Mouse (Mus musculus) liver, adult 2 months (tissue): Measurements from ENCODE around the gene Bcas2. TPM values are rescaled to one million over a fixed set of nuclear protein-coding genes. Genes with fewer than 3 reads are reported as not detected.
"Not testable (repeated sequence)": the region's sequence is repeated elsewhere in the genome, so short reads cannot be mapped to it uniquely, and the experiment has no call there.

ENCODE experiments used
- DNase-seq: peaks from one replicate; pipeline ENCODE4 v3.0.0-alpha.2; 2011; ENCODE audit warnings: low read depth, low spot score; ENCODE audit errors: extremely low read depth
- H3K27ac ChIP-seq: fragments of 200-500 bp; replicated peaks from 2 replicates; pipeline ENCODE4 v1.5.1; 2012; ENCODE audit warnings: low read depth, mild to moderate bottlenecking, control low read depth, inconsistent platforms, low read length; ENCODE audit not compliant: insufficient read depth
- H3K27me3 ChIP-seq: fragments of 200-500 bp; 2 replicates; pipeline ENCODE4 v1.6.1; 2012; ENCODE audit warnings: mild to moderate bottlenecking, moderate library complexity, low read length, inconsistent platforms; ENCODE audit not compliant: control insufficient read depth, insufficient read depth
- H3K36me3 ChIP-seq: fragments of 200-500 bp; 2 replicates; pipeline ENCODE4 v1.6.1; 2012; ENCODE audit warnings: low read length, inconsistent platforms; ENCODE audit not compliant: control insufficient read depth, insufficient read depth
- H3K4me1 ChIP-seq: fragments of 200-500 bp; 2 replicates; pipeline ENCODE4 v1.6.1; 2011; ENCODE audit warnings: low read length; ENCODE audit not compliant: control insufficient read depth, insufficient read depth
- H3K4me3 ChIP-seq: fragments of 200-500 bp; 2 replicates; pipeline ENCODE4 v1.5.1; 2011; ENCODE audit warnings: low read depth, mild to moderate bottlenecking, control low read depth, low read length, moderate library complexity; ENCODE audit not compliant: insufficient read depth
- H3K79me2 ChIP-seq: fragments of 200-500 bp; 2 replicates; pipeline ENCODE4 v1.6.1; 2012; ENCODE audit warnings: inconsistent platforms, mild to moderate bottlenecking, low read length, moderate library complexity; ENCODE audit not compliant: control insufficient read depth, insufficient read depth
- H3K9ac ChIP-seq: fragments of 200-500 bp; 2 replicates; pipeline ENCODE4 v1.6.1; 2012; ENCODE audit warnings: low read depth, mild to moderate bottlenecking, control low read depth, inconsistent platforms, low read length
- CTCF ChIP-seq: fragments of 200-500 bp; IDR thresholded peaks from 2 replicates; pipeline ENCODE4 v1.5.1; 2011; ENCODE audit warnings: low read depth, low read length, control low read depth
- POLR2A ChIP-seq: fragments of 200-500 bp; IDR thresholded peaks from 2 replicates; pipeline ENCODE4 v1.6.1; 2011; ENCODE audit warnings: low read length, control low read depth; ENCODE audit not compliant: insufficient read depth; ENCODE audit errors: extremely low read depth
- WGBS: fragments of 180-500 bp; shearing (Covaris S2); methylation state at CpG from one replicate; pipeline ENCODE4 v1.1.7; 2018; 5-methylcytosine and 5-hydroxymethylcytosine counted together
- polyA plus RNA-seq: library from polyadenylated mRNA; depleted of rRNA; stranded (reverse); fragments of >200 nt; gene quantifications from 2 replicates; pipeline ENCODE4 v1.2.3, GENCODE M21; 2012
- total RNA-seq: library from RNA; depleted of rRNA; stranded (reverse); fragments of >200 nt; gene quantifications from 2 replicates; pipeline ENCODE4 v1.2.3, GENCODE M21; 2014

Bcas2 gene
- total and polyA plus RNA-seq, 2 experiments = 15.9 to 28.3 TPM

DNA sequence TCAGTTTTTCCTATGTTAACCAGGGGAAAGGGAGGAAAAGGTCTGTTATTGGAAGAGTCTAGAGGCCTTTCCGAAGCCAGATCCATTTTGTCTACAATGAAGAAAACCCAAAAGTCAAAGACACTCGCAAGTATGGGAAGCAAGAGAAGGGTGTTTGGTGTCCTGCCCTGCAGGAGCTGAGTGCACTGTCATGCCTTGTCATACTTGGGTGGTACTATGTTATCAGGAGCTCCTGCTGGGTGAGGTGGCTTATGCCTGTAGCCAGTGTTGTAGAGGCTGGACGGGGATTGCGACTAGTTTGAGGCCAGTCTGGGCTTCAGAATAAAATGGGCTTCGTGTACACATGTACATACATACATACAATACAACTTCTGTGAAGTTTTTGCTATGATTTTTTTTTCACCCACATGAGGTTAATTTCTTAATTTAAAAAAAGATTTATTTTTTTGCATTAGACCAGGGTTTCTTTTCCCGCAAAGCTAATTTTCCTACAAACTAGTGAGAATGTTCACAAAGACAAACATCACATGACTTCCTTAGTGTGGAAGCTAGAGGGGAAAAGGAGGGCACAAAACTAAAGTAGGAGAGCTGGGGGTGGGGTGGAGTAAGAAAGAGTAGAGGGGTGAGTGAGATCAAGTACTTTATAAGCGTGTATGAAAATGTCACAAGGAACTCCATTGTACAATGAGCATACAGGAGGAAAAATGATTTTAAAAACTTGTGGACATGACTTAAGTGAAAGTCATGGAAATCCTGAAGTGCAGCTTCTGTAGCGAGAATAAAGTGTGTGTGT is 41.9 kb upstream of the Bcas2 start:
- WGBS = 78% methylated on average over 8 of the region's 8 CpGs
- Histone ChIP-seq H3K9ac (no peak overlapping the region), H3K36me3 (no peaks in the 10 kb centered on the region), H3K27ac (peak overlapping the region; percentile 51; the same call in 1 of the 2 replicates), H3K27me3 (no peaks in the 10 kb centered on the region), H3K4me1 (no peaks in the 10 kb centered on the region; the same call in 1 of the 2 replicates), H3K79me2 (no peaks in the 10 kb centered on the region), H3K4me3 (no peak overlapping the region)
- TF ChIP-seq CTCF (no peak), POLR2A (no peak)
- no peak for DNase-seq

DNA sequence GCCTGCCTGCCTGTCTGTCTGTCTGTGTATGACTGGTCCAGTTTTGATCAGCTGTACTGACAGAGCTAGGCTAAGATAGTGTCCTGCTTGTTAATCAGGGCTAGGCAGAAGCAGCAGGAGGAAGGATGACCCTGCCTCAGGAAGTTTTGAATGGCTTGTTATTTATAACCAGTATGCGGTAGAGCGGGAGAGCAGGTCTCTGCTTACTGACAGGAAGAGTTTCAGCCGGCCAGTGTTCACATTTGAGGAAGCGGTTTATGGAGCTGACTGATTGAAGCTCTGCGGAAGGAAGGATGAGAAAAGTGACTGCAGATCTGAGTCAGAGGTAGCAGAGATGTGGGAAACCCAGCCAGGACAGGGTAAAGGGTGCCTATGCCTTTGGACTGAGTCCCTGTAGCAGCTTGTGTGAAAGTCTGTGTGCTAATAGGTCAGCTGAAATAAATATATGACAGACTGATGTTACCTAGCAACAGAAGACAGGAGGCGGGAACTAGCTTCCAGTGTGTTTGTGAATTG is 41.2 kb upstream of the Bcas2 start:
- Histone ChIP-seq H3K4me1 (no peaks in the 10 kb centered on the region; the same call in 1 of the 2 replicates), H3K4me3 (no peak overlapping the region), H3K36me3 (no peaks in the 10 kb centered on the region), H3K79me2 (no peaks in the 10 kb centered on the region), H3K27ac (peak overlapping the region; percentile 51; the same call in 1 of the 2 replicates), H3K9ac (no peak overlapping the region), H3K27me3 (no peaks in the 10 kb centered on the region)
- TF ChIP-seq POLR2A = no peak
- TF ChIP-seq CTCF = no peak
- peak; percentile 7 for DNase-seq
- WGBS = 70% methylated on average over 6 of the region's 6 CpGs

DNA sequence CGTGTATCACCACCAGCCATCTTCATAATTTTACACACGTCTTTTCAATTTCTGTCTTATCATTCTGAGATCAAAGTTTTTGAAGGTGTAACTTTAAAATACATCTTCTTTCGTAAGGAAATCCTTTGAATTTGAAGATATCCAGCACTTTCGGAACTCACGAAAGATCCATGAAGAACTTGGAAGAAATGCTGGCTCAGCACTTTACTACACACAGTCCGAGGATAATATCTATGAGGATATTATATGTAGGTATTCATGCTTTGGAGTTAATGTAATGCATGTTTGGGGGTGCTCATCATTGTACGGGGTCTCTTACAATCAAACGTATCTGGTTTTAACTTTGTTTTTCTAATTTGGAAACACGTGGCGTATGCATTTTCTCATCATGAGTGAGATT is 38.4 kb upstream of the Bcas2 start:
- Histone ChIP-seq H3K79me2 (no peaks in the 10 kb centered on the region), H3K27me3 (no peaks in the 10 kb centered on the region), H3K27ac (no peak overlapping the region), H3K4me3 (no peak overlapping the region), H3K36me3 (no peaks in the 10 kb centered on the region), H3K9ac (no peak overlapping the region), H3K4me1 (no peaks in the 10 kb centered on the region; the same call in 1 of the 2 replicates)
- TF ChIP-seq CTCF = no peak
- TF ChIP-seq POLR2A = no peak
- no peak for DNase-seq
- 95% methylated on average over 10 of the region's 10 CpGs for WGBS

DNA sequence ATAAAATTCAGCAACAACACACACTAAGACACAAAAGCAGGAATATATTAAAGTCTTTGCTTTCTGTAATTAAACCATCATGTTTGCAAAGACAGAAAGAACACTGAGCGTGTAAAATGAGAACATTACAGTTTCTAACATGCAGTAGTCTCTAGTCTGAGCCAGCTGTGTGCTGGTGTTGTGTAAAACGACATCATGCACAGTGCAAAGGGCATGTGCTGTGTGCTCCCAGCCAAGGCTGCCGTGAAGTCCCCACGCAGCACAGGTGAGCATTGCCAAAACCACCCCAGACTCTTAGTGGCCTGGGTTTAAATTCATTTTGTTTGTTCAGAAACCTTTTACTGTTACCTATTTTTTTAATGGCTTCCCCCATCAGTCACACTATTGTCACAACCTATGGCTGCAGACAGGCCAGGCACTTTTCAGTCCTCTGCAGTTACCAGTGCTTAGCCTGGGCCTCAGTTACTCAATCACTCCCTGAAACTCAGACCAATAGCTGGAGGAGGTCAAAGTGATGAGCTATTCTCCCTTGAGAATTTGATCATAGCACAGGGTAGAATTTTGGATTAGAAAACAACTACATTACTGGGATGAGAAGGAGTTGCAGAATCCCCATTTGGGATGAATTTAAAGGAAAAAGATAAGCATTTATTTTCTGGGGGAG is 34.9 kb upstream of the Bcas2 start:
- no peak for TF ChIP-seq CTCF
- no peaks in the 10 kb centered on the region for H3K36me3 ChIP-seq
- H3K4me3 ChIP-seq = no peak overlapping the region
- H3K27ac ChIP-seq = no peak overlapping the region
- 18% methylated on average over 4 of the region's 4 CpGs for WGBS
- DNase-seq = peak; percentile 75
- H3K79me2 ChIP-seq = no peaks in the 10 kb centered on the region
- no peaks in the 10 kb centered on the region for H3K27me3 ChIP-seq
- H3K4me1 ChIP-seq = no peaks in the 10 kb centered on the region
- H3K9ac ChIP-seq = no peak overlapping the region

DNA sequence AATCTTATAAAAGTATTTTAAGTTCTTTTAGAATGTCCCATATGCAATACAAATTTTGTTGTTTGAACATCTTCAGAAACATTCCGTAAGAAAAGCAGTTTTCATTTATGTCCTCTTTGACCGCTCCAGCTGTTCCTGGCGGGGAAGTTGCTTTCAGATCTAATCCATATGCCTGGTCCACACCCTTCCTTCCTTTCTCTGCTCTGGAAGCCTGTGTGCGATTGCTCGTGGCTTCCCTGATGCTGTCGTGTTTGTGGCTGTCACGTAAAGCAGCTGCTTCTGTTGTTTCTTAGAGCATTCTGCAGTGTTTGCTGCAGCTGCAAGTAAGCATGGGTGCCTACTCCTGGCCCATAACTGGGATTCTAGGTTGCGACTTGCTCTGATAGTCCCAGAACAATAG is 32.4 kb upstream of the Bcas2 start:
- 80% methylated on average over 8 of the region's 8 CpGs for WGBS
- Histone ChIP-seq H3K4me1 (no peaks in the 10 kb centered on the region), H3K9ac (no peak overlapping the region)

DNA sequence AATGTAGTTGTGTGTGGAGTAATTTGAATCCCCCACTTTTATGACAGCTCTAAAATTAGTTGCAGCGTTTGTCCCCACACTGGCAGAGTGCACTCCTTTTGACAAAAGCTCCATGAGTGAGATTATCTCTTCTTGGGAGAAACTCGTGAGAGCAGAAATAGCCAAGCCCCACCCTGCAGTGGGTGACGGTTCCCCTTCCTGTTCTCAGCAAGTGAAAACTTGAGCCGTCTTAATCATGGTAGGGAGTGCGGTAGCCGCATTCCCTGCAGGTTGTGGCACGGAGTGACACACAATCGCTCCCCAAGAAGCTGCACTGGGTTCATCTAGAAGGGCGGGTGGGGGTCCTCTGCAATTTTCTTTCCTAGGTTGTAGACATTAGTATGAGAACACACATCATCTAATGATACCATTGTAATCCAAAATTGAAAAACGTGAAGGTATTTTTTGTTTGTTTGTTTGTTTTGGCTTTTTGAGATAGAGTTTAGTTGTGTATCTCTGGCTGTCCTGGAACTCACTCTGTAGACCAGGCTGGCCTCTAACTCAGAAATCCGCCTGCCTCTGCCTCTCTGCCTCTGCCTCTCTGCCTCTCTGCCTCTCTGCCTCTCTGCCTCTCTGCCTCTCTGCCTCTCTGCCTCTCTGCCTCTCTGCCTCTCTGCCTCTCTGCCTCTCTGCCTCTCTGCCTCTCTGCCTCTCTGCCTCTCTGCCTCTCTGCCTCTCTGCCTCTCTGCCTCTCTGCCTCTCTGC is 31.2 kb upstream of the Bcas2 start:
- 70% methylated on average over 11 of the region's 11 CpGs for WGBS
- H3K79me2 ChIP-seq, DNase-seq, H3K27me3 ChIP-seq, H3K36me3 ChIP-seq, H3K4me1 ChIP-seq, H3K9ac ChIP-seq, H3K4me3 ChIP-seq: not testable (repeated sequence)
- peak overlapping the region; percentile 37; the same call in 1 of the 2 replicates for H3K27ac ChIP-seq

More for the DNA sequence above, 32.4 kb upstream of the Bcas2 start:
- no peak for TF ChIP-seq POLR2A
- TF ChIP-seq CTCF = no peak
- Histone ChIP-seq H3K27me3 (no peaks in the 10 kb centered on the region), H3K4me3 (no peak overlapping the region), H3K27ac (peak overlapping the region; percentile 38), H3K36me3 (no peaks in the 10 kb centered on the region), H3K79me2 (no peaks in the 10 kb centered on the region)
- DNase-seq = no peak
